Mouse (Mus musculus): Measurements from ENCODE around the gene Npat. TPM values are rescaled to one million over a fixed set of nuclear protein-coding genes. Genes with fewer than 3 reads are reported as not detected.

Npat gene
- polyA plus RNA-seq (2012; fragmentation: generic; extraction: Trizol) = 1.8 TPM

- Histone ChIP-seq H3K4me2 (ENCODE audit: low read depth) (peak within 1 kb of the TSS; percentile 95), H3K79me2 (ENCODE audit: control insufficient read depth, insufficient read depth) (peaks cover 48% of the 10 kb centered on the region), H3K36me3 (ENCODE audit: control insufficient read depth, insufficient read depth) (no peaks in the 10 kb centered on the region), H3K27me3 (ENCODE audit: control insufficient read depth, insufficient read depth, insufficient read length) (no peaks in the 10 kb centered on the region), H3ac (ENCODE audit: control insufficient read depth, insufficient read length) (peak within 1 kb of the TSS; percentile 39), H3K4me3 (peak within 1 kb of the TSS; percentile 87)
- TF ChIP-seq MYOD1 (IDR thresholded peaks at IDR 0.05; ENCODE audit: control insufficient read depth in 1 of 3, insufficient read length in 2 of 3, low read depth in 2 of 3) (peak in 2 of 3 experiments; percentile 27 to 47), TCF3 (IDR thresholded peaks at IDR 0.05; ENCODE audit: insufficient read length, low read depth) (no peak), POLR2AphosphoS2 (IDR thresholded peaks at IDR 0.05; ENCODE audit: insufficient read length, low read depth) (peak; percentile 74), MAX (IDR thresholded peaks at IDR 0.05; ENCODE audit: low read depth) (no peak), TCF12 (IDR thresholded peaks at IDR 0.05; ENCODE audit: insufficient read depth, poor library complexity, severe bottlenecking) (no peak), USF1 (IDR thresholded peaks at IDR 0.05; ENCODE audit: low read depth) (peak; percentile 55), REST (IDR thresholded peaks at IDR 0.05; ENCODE audit: insufficient read depth, insufficient read length) (no peak), SRF (IDR thresholded peaks at IDR 0.05; ENCODE audit: control insufficient read depth, insufficient read length, low read depth) (no peak), E2F4 (IDR thresholded peaks at IDR 0.05; ENCODE audit: insufficient read depth) (peak; percentile 71), CEBPB (IDR thresholded peaks at IDR 0.05; ENCODE audit: insufficient read depth, poor library complexity, severe bottlenecking) (no peak), MYOG (IDR thresholded peaks at IDR 0.05; ENCODE audit: control insufficient read depth in 1 of 3, insufficient read depth in 1 of 3, insufficient read length in 2 of 3, low read depth in 2 of 3) (peak in 1 of 3 experiments; percentile 50), POLR2A (IDR thresholded peaks at IDR 0.05; ENCODE audit: insufficient read length, low read depth) (peak; percentile 74)
These were observed at the start of gene Npat, which contains the start of gene Atm for GRCm38 (mm10) chr9:53536558-53537320. Gene Npat, plus strand, starts transcription at chr9:53537047. Gene Atm, minus strand, starts transcription at chr9:53536740.

- TF ChIP-seq USF1 (IDR thresholded peaks at IDR 0.05; ENCODE audit: low read depth) = no peak
- H3K36me3 ChIP-seq (ENCODE audit: control insufficient read depth, insufficient read depth) = peaks cover 12% of the 10 kb centered on the region
- no peak overlapping the region for H3ac ChIP-seq (ENCODE audit: control insufficient read depth, insufficient read length)
- H3K27me3 ChIP-seq (ENCODE audit: control insufficient read depth, insufficient read depth, insufficient read length) = no peaks in the 10 kb centered on the region
- H3K79me2 ChIP-seq (ENCODE audit: control insufficient read depth, insufficient read depth) = no peaks in the 10 kb centered on the region
- H3K4me2 ChIP-seq (ENCODE audit: low read depth) = no peak overlapping the region
- peak overlapping the region; percentile 23 for H3K4me3 ChIP-seq
These were observed 28.8 kb upstream of the Npat start for GRCm38 (mm10) chr9:53508053-53508452.

- Histone ChIP-seq H3K4me2 (ENCODE audit: low read depth) (no peak overlapping the region), H3ac (ENCODE audit: control insufficient read depth, insufficient read length) (no peak overlapping the region), H3K79me2 (ENCODE audit: control insufficient read depth, insufficient read depth) (no peaks in the 10 kb centered on the region), H3K4me3 (no peak overlapping the region), H3K36me3 (ENCODE audit: control insufficient read depth, insufficient read depth) (peaks cover 4% of the 10 kb centered on the region), H3K27me3 (ENCODE audit: control insufficient read depth, insufficient read depth, insufficient read length) (no peaks in the 10 kb centered on the region)
- TF ChIP-seq TCF12 (IDR thresholded peaks at IDR 0.05; ENCODE audit: insufficient read depth, poor library complexity, severe bottlenecking) (no peak), MYOG (IDR thresholded peaks at IDR 0.05; ENCODE audit: control insufficient read depth in 1 of 3, insufficient read depth in 1 of 3, insufficient read length in 2 of 3, low read depth in 2 of 3) (no peak), E2F4 (IDR thresholded peaks at IDR 0.05; ENCODE audit: insufficient read depth) (no peak), TCF3 (IDR thresholded peaks at IDR 0.05; ENCODE audit: insufficient read length, low read depth) (no peak), POLR2AphosphoS2 (IDR thresholded peaks at IDR 0.05; ENCODE audit: insufficient read length, low read depth) (no peak), MAX (IDR thresholded peaks at IDR 0.05; ENCODE audit: low read depth) (no peak), REST (IDR thresholded peaks at IDR 0.05; ENCODE audit: insufficient read depth, insufficient read length) (no peak), CEBPB (IDR thresholded peaks at IDR 0.05; ENCODE audit: insufficient read depth, poor library complexity, severe bottlenecking) (no peak), MYOD1 (IDR thresholded peaks at IDR 0.05; ENCODE audit: control insufficient read depth in 1 of 3, insufficient read length in 2 of 3, low read depth in 2 of 3) (no peak), POLR2A (IDR thresholded peaks at IDR 0.05; ENCODE audit: insufficient read length, low read depth) (no peak), SRF (IDR thresholded peaks at IDR 0.05; ENCODE audit: control insufficient read depth, insufficient read length, low read depth) (no peak), USF1 (IDR thresholded peaks at IDR 0.05; ENCODE audit: low read depth) (no peak)
These were observed 22.8 kb upstream of the Npat start for GRCm38 (mm10) chr9:53514091-53514490.

- H3K4me2 ChIP-seq (ENCODE audit: low read depth) = no peak overlapping the region
- TF ChIP-seq TCF3 (IDR thresholded peaks at IDR 0.05; ENCODE audit: insufficient read length, low read depth) = no peak
- peak in 1 of 3 experiments; percentile 6 for TF ChIP-seq MYOD1 (IDR thresholded peaks at IDR 0.05; ENCODE audit: control insufficient read depth in 1 of 3, insufficient read length in 2 of 3, low read depth in 2 of 3)
- TF ChIP-seq SRF (IDR thresholded peaks at IDR 0.05; ENCODE audit: control insufficient read depth, insufficient read length, low read depth) = no peak
- TF ChIP-seq POLR2AphosphoS2 (IDR thresholded peaks at IDR 0.05; ENCODE audit: insufficient read length, low read depth) = no peak
- TF ChIP-seq E2F4 (IDR thresholded peaks at IDR 0.05; ENCODE audit: insufficient read depth) = no peak
- TF ChIP-seq CEBPB (IDR thresholded peaks at IDR 0.05; ENCODE audit: insufficient read depth, poor library complexity, severe bottlenecking) = no peak
- H3K79me2 ChIP-seq (ENCODE audit: control insufficient read depth, insufficient read depth) = no peaks in the 10 kb centered on the region
- no peaks in the 10 kb centered on the region for H3K27me3 ChIP-seq (ENCODE audit: control insufficient read depth, insufficient read depth, insufficient read length)
- H3ac ChIP-seq (ENCODE audit: control insufficient read depth, insufficient read length) = no peak overlapping the region
- peaks cover 7% of the 10 kb centered on the region for H3K36me3 ChIP-seq (ENCODE audit: control insufficient read depth, insufficient read depth)
- no peak overlapping the region for H3K4me3 ChIP-seq
These were observed 19.4 kb upstream of the Npat start for GRCm38 (mm10) chr9:53517373-53518009.
